Mouse (Mus musculus) liver, adult 2 months (tissue): ENCODE data around the gene St6gal1. TPM values are rescaled to one million over a fixed set of nuclear protein-coding genes. Genes with fewer than 3 reads are reported as not detected.

Experiments
- DNase-seq: peaks from one replicate; pipeline ENCODE4 v3.0.0-alpha.2; 2011; ENCODE audit warnings: low read depth, low spot score; ENCODE audit errors: extremely low read depth
- H3K27ac ChIP-seq: fragments of 200-500 bp; replicated peaks from 2 replicates; pipeline ENCODE4 v1.5.1; 2012; ENCODE audit warnings: low read depth, mild to moderate bottlenecking, control low read depth, inconsistent platforms, low read length; ENCODE audit not compliant: insufficient read depth
- H3K27me3 ChIP-seq: fragments of 200-500 bp; 2 replicates; pipeline ENCODE4 v1.6.1; 2012; ENCODE audit warnings: mild to moderate bottlenecking, moderate library complexity, low read length, inconsistent platforms; ENCODE audit not compliant: control insufficient read depth, insufficient read depth
- H3K36me3 ChIP-seq: fragments of 200-500 bp; 2 replicates; pipeline ENCODE4 v1.6.1; 2012; ENCODE audit warnings: low read length, inconsistent platforms; ENCODE audit not compliant: control insufficient read depth, insufficient read depth
- H3K4me1 ChIP-seq: fragments of 200-500 bp; 2 replicates; pipeline ENCODE4 v1.6.1; 2011; ENCODE audit warnings: low read length; ENCODE audit not compliant: control insufficient read depth, insufficient read depth
- H3K4me3 ChIP-seq: fragments of 200-500 bp; 2 replicates; pipeline ENCODE4 v1.5.1; 2011; ENCODE audit warnings: low read depth, mild to moderate bottlenecking, control low read depth, low read length, moderate library complexity; ENCODE audit not compliant: insufficient read depth
- H3K79me2 ChIP-seq: fragments of 200-500 bp; 2 replicates; pipeline ENCODE4 v1.6.1; 2012; ENCODE audit warnings: inconsistent platforms, mild to moderate bottlenecking, low read length, moderate library complexity; ENCODE audit not compliant: control insufficient read depth, insufficient read depth
- H3K9ac ChIP-seq: fragments of 200-500 bp; 2 replicates; pipeline ENCODE4 v1.6.1; 2012; ENCODE audit warnings: low read depth, mild to moderate bottlenecking, control low read depth, inconsistent platforms, low read length
- CTCF ChIP-seq: fragments of 200-500 bp; IDR thresholded peaks from 2 replicates; pipeline ENCODE4 v1.5.1; 2011; ENCODE audit warnings: low read depth, low read length, control low read depth
- POLR2A ChIP-seq: fragments of 200-500 bp; IDR thresholded peaks from 2 replicates; pipeline ENCODE4 v1.6.1; 2011; ENCODE audit warnings: low read length, control low read depth; ENCODE audit not compliant: insufficient read depth; ENCODE audit errors: extremely low read depth
- WGBS: fragments of 180-500 bp; shearing (Covaris S2); methylation state at CpG from one replicate; pipeline ENCODE4 v1.1.7; 2018; 5-methylcytosine and 5-hydroxymethylcytosine counted together
- polyA plus RNA-seq: library from polyadenylated mRNA; depleted of rRNA; stranded (reverse); fragments of >200 nt; gene quantifications from 2 replicates; pipeline ENCODE4 v1.2.3, GENCODE M21; 2012
- total RNA-seq: library from RNA; depleted of rRNA; stranded (reverse); fragments of >200 nt; gene quantifications from 2 replicates; pipeline ENCODE4 v1.2.3, GENCODE M21; 2014

St6gal1 gene
- total and polyA plus RNA-seq, 2 experiments = 36.7 to 41.3 TPM

GRCm38 (mm10) chr16:23244486-23244885 is 19.9 kb downstream of the St6gal1 start:
- TF ChIP-seq POLR2A (no peak), CTCF (no peak)
- no peak overlapping the region for H3K4me3 ChIP-seq
- H3K27me3 ChIP-seq = no peaks in the 10 kb centered on the region
- no peak overlapping the region for H3K27ac ChIP-seq
- WGBS = 93% methylated on average over 7 of the region's 7 CpGs
- no peaks in the 10 kb centered on the region for H3K4me1 ChIP-seq
- no peaks in the 10 kb centered on the region for H3K79me2 ChIP-seq
- no peak for DNase-seq
- no peaks in the 10 kb centered on the region for H3K36me3 ChIP-seq
- H3K9ac ChIP-seq = no peak overlapping the region

- DNase-seq = peak; percentile 30
- no peaks in the 10 kb centered on the region for H3K36me3 ChIP-seq
- no peaks in the 10 kb centered on the region for H3K27me3 ChIP-seq
- H3K4me3 ChIP-seq = no peak overlapping the region
- WGBS = 59% methylated on average over 4 of the region's 4 CpGs
- no peaks in the 10 kb centered on the region for H3K79me2 ChIP-seq
- no peak overlapping the region for H3K9ac ChIP-seq
- peaks cover 1% of the 10 kb centered on the region; the same call in 1 of the 2 replicates for H3K4me1 ChIP-seq
- TF ChIP-seq POLR2A (no peak), CTCF (no peak)
- no peak overlapping the region for H3K27ac ChIP-seq
Measured at GRCm38 (mm10) chr16:23249285-23249684, 24.7 kb downstream of the St6gal1 start.

- 83% methylated on average over 6 of the region's 6 CpGs for WGBS
- H3K36me3 ChIP-seq = no peaks in the 10 kb centered on the region
- TF ChIP-seq CTCF = no peak
- no peak for TF ChIP-seq POLR2A
- no peak overlapping the region for H3K4me3 ChIP-seq
- H3K27ac ChIP-seq = no peak overlapping the region
- no peak overlapping the region for H3K9ac ChIP-seq
- H3K79me2 ChIP-seq = no peaks in the 10 kb centered on the region
- H3K27me3 ChIP-seq = no peaks in the 10 kb centered on the region
- no peak for DNase-seq
- H3K4me1 ChIP-seq = peaks cover 1% of the 10 kb centered on the region; the same call in 1 of the 2 replicates
Measured at GRCm38 (mm10) chr16:23249762-23250161, 25.2 kb downstream of the St6gal1 start.

DNA sequence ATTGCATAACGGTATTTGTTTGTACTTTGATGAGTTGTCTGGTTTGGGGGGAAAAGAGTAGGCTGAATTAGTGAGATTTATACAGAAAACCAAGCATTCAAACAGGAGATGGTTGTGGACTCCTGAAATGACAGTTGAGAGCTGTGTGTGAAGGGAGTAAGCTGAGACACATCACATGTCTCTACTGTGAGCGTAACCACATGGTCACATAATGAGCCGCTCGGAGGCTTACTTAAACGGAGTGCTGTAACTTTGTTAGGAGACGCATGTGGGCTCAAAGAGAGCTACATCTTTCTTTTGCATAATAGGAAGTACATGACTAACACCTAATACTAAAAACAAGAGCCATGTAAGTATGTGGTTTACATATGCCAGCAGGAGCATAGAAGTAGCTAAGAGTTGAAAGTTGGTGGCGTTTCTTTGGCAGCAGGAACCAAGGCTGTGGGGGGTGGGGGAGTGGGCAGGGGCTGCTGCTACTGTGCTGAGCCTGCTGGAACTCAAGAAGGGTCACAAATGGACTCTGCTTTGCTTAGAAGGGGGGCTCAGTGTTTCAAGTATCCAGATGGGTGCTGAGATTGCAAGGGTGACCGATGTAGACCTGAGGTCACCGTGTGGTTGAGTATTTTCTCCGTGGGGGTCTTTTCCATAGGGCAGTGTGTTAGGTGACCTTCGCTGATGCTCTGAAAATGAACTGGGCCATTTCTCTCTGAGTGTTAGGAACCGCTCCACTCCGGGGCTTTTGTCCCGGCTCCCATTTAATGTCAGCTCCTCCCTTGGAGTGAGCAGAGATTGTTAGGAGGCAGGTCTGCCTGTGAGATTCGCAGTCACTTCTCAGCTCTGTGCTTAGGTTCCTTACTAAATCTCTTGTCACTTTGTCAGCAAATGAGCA is 26.3 kb downstream of the St6gal1 start:
- H3K79me2 ChIP-seq = no peaks in the 10 kb centered on the region
- no peak overlapping the region for H3K4me3 ChIP-seq
- DNase-seq = no peak
- H3K9ac ChIP-seq = no peak overlapping the region
- WGBS = 87% methylated on average over 15 of the region's 15 CpGs
- peaks cover 1% of the 10 kb centered on the region; the same call in 1 of the 2 replicates for H3K4me1 ChIP-seq
- no peak for TF ChIP-seq POLR2A
- no peak for TF ChIP-seq CTCF
- no peaks in the 10 kb centered on the region for H3K27me3 ChIP-seq
- no peak overlapping the region for H3K27ac ChIP-seq
- H3K36me3 ChIP-seq = no peaks in the 10 kb centered on the region

- H3K9ac ChIP-seq = no peak overlapping the region
- TF ChIP-seq CTCF (no peak), POLR2A (no peak)
- WGBS = 95% methylated on average over 2 of the region's 2 CpGs
- H3K4me1 ChIP-seq = peaks cover 1% of the 10 kb centered on the region; the same call in 1 of the 2 replicates
- no peak for DNase-seq
- no peak overlapping the region for H3K27ac ChIP-seq
- H3K79me2 ChIP-seq = no peaks in the 10 kb centered on the region
- no peak overlapping the region for H3K4me3 ChIP-seq
- H3K27me3 ChIP-seq = no peaks in the 10 kb centered on the region
- no peaks in the 10 kb centered on the region for H3K36me3 ChIP-seq
Measured at GRCm38 (mm10) chr16:23251445-23251773, 26.9 kb downstream of the St6gal1 start.

GRCm38 (mm10) chr16:23253620-23254019 is 29.1 kb downstream of the St6gal1 start:
- no peak for DNase-seq
- Histone ChIP-seq H3K4me3 (no peak overlapping the region), H3K79me2 (no peaks in the 10 kb centered on the region), H3K36me3 (peaks cover 4% of the 10 kb centered on the region; the same call in 1 of the 2 replicates), H3K27me3 (no peaks in the 10 kb centered on the region), H3K27ac (no peak overlapping the region), H3K4me1 (peaks cover 1% of the 10 kb centered on the region; the same call in 1 of the 2 replicates), H3K9ac (no peak overlapping the region)
- WGBS = 88% methylated on average over 6 of the region's 6 CpGs
- TF ChIP-seq CTCF (no peak), POLR2A (no peak)
